Mouse (Mus musculus) forebrain, embryonic 15.5 days (tissue): Measurements from ENCODE around the gene Ddb2. TPM values are rescaled to one million over a fixed set of nuclear protein-coding genes. Genes with fewer than 3 reads are reported as not detected.

Source experiments
- polyA plus RNA-seq: library from polyadenylated mRNA; unstranded; fragments of >200 nt; fragmentation: Nextera tagmentation; extraction: Ambion mirVana; gene quantifications from 2 replicates; pipeline ENCODE4 v1.2.1, GENCODE M21; 2015

The Ddb2 gene
- polyA plus RNA-seq, 1 experiment from 2014 or later, result 14.5 TPM

Other genes with a start within 250 kb of the Ddb2 start
- gene Rapsn, start 201.4 kb downstream of the Ddb2 start, polyA plus RNA-seq, result 0.63 and 0.74 TPM in 2 replicates
- gene Psmc3, start 183.0 kb downstream of the Ddb2 start, polyA plus RNA-seq, result 230 and 231 TPM in 2 replicates
- gene Slc39a13, start 166.6 kb downstream of the Ddb2 start, polyA plus RNA-seq, result 23.7 and 27.8 TPM in 2 replicates
- 2.4 and 3.0 TPM in 2 replicates for gene Spi1, start 154.6 kb downstream of the Ddb2 start, polyA plus RNA-seq
- 0.14 TPM in 1 of 2 replicates, not detected in the other for gene Mybpc3, start 118.8 kb downstream of the Ddb2 start, polyA plus RNA-seq
- 48.5 and 49.8 TPM in 2 replicates for gene Madd, start 53.1 kb downstream of the Ddb2 start, polyA plus RNA-seq
- gene Nr1h3, start 34.1 kb downstream of the Ddb2 start, polyA plus RNA-seq, result 2.0 and 2.8 TPM in 2 replicates
- 36.1 and 36.9 TPM in 2 replicates for gene Acp2, start 34.1 kb downstream of the Ddb2 start, polyA plus RNA-seq
- 19.8 and 22.9 TPM in 2 replicates for gene Pacsin3, start 19.0 kb upstream of the Ddb2 start, polyA plus RNA-seq
- gene Arfgap2, start 28.0 kb upstream of the Ddb2 start, polyA plus RNA-seq, result 78.0 and 79.0 TPM in 2 replicates
- 159 and 168 TPM in 2 replicates for gene 1110051M20Rik, start 207.7 kb upstream of the Ddb2 start, polyA plus RNA-seq
- gene Lrp4, start 220.5 kb upstream of the Ddb2 start, polyA plus RNA-seq, result 6.0 and 6.8 TPM in 2 replicates